Comparison of ENCODE assay signal across 7 mouse cellular contexts in genomic region chr9:108094184-108094941, GRCm38 (mm10). TPM values are rescaled to one million over a fixed set of nuclear protein-coding genes. Genes with fewer than 3 reads are reported as not detected.
DNase-seq lines count a peak whose midpoint lies in the region; ATAC-seq lines count a peak whose summit lies in the region.

TSS of gene Apeh (minus strand) at chr9:108094606.

- H3K9me3 ChIP-seq in intestine, embryonic 16.5 days (ENCODE audit: control insufficient read depth, low read length), result no peaks in the 10 kb centered on the region
- H3K9me3 ChIP-seq in midbrain, embryonic 11.5 days (ENCODE audit: control insufficient read depth, low read length), result no peaks in the 10 kb centered on the region

- intact Hi-C loops in left cerebral cortex, postnatal 36 days (cut with DNase I), result loop anchor here (2.0 to 5.0 kb wide), 2 partner anchors 106 to 193 kb away; no protein-coding TSS in a partner anchor

- peak within 1 kb of the TSS; percentile 87 for H3K27ac ChIP-seq in intestine, embryonic 16.5 days (ENCODE audit: low read length)
- peak within 1 kb of the TSS; percentile 36; the same call in 1 of the 2 replicates for H3K27ac ChIP-seq in midbrain, embryonic 11.5 days (ENCODE audit: low read depth, low read length)

- peaks cover 11% of the 10 kb centered on the region for H3K36me3 ChIP-seq in intestine, embryonic 16.5 days (ENCODE audit: control insufficient read depth, insufficient read depth, low read length)
- H3K36me3 ChIP-seq in midbrain, embryonic 11.5 days (ENCODE audit: control insufficient read depth, insufficient read depth, low read length), result peaks cover 21% of the 10 kb centered on the region

- H3K9ac ChIP-seq in intestine, embryonic 16.5 days (ENCODE audit: low read depth, low read length), result peak within 1 kb of the TSS; percentile 85
- peak within 1 kb of the TSS; percentile 78 for H3K9ac ChIP-seq in midbrain, embryonic 11.5 days (ENCODE audit: low read length)

- DNase-seq in adrenal gland, adult 8-10 months, result peak; percentile 94
- peak; percentile 98 for DNase-seq in embryo, embryonic 9.5 days (ENCODE audit: extremely low spot score)
- peak; percentile 91 to 95 for DNase-seq in gastrocnemius, postnatal 4 days (ENCODE audit: low spot score in 2 of 2)
- peak; percentile 83 to 86 for DNase-seq in left cerebral cortex, postnatal 36 days (ENCODE audit: low spot score in 2 of 2)
- DNase-seq in midbrain, embryonic 11.5 days (ENCODE audit: low spot score, missing footprints), result peak; percentile 99
- peak; percentile 93 for DNase-seq in skeletal muscle tissue, adult 2 months (ENCODE audit: low read depth, low spot score)

- ATAC-seq in intestine, embryonic 16.5 days, result peak; percentile 94
- peak; percentile 96 for ATAC-seq in midbrain, embryonic 11.5 days (ENCODE audit: low FRiP score)

- H3K27me3 ChIP-seq in intestine, embryonic 16.5 days (replicated peaks; ENCODE audit: control insufficient read depth, insufficient read depth, low read length), result no peaks in the 10 kb centered on the region
- H3K27me3 ChIP-seq in midbrain, embryonic 11.5 days (ENCODE audit: control insufficient read depth, insufficient read depth, low read length), result no peaks in the 10 kb centered on the region

- peak within 1 kb of the TSS; percentile 80 for H3K4me3 ChIP-seq in intestine, embryonic 16.5 days (ENCODE audit: low read length)
- peak within 1 kb of the TSS; percentile 83 for H3K4me3 ChIP-seq in midbrain, embryonic 11.5 days (ENCODE audit: low read depth, low read length)

- under 1% methylated on average over 52 of the region's 52 CpGs for WGBS in intestine, embryonic 16.5 days
- under 1% methylated on average over 51 of the region's 52 CpGs for WGBS in midbrain, embryonic 11.5 days

- peaks cover 28% of the 10 kb centered on the region for H3K4me1 ChIP-seq in intestine, embryonic 16.5 days (ENCODE audit: control insufficient read depth, insufficient read depth, low read length)
- peaks cover 11% of the 10 kb centered on the region for H3K4me1 ChIP-seq in midbrain, embryonic 11.5 days (ENCODE audit: control insufficient read depth, insufficient read depth, low read length)

- peak within 1 kb of the TSS; percentile 96 for H3K4me2 ChIP-seq in intestine, embryonic 16.5 days (ENCODE audit: low read depth, low read length)
- H3K4me2 ChIP-seq in midbrain, embryonic 11.5 days, result peak within 1 kb of the TSS; percentile 89

RNA-seq across cellular contexts. Expression of gene Apeh, which starts in this region (rescaled TPM):
- 100 to 1,000 TPM; 104 to 125 (median 109) TPM for total RNA-seq in adrenal gland, adult 8-10 months (2022)
- 10 to 100 TPM; 47.7 to 51.5 TPM for total RNA-seq in gastrocnemius, postnatal 4 days (2021)
- 105 and 109 TPM in 2 replicates for polyA plus RNA-seq in intestine, embryonic 16.5 days (2015; fragmentation: Nextera tagmentation; extraction: Ambion mirVana)
- 10 to 100 TPM; 23.9 to 39.4 TPM for total RNA-seq in left cerebral cortex, postnatal 36 days (2021)
- polyA plus RNA-seq in midbrain, embryonic 11.5 days (2014; fragmentation: Nextera tagmentation; extraction: Ambion mirVana), result 53.0 and 67.3 TPM in 2 replicates

Comparison
In these comparisons a context has a peak if more than half of its experiments do, and no peak if none do; other contexts are left out.
1. Peak in every context shown above with its lines: DNase-seq, ATAC-seq, H3K4me3 ChIP-seq and H3K27ac ChIP-seq.